Mouse (Mus musculus) urinary bladder, postnatal 36 days (tissue): ENCODE results near the gene Olfr1191-ps1.
"Not testable (repeated sequence)": the region's sequence is repeated elsewhere in the genome, so short reads cannot be mapped to it uniquely, and the experiment has no call there.

Source experiments
- DNase-seq, 2 experiments: peaks; one replicate each; pipeline ENCODE4 v3.0.0; 2022; ENCODE audit warnings: low spot score in 2 of 2, mixed read lengths in 1 of 2

The Olfr1191-ps1 gene

GRCm38 (mm10) chr2:88640242-88640641 lies at the start of gene Olfr1191-ps1:
Olfr1191-ps1 (plus strand) TSS chr2:88640542.
- DNase-seq, result not testable (repeated sequence)

GRCm38 (mm10) chr2:88648209-88648608 lies 7.9 kb downstream of the Olfr1191-ps1 start, which contains the start of gene Olfr1192-ps1:
Olfr1192-ps1 (plus strand) TSS chr2:88648509.
- no peak for DNase-seq

GRCm38 (mm10) chr2:88675328-88675727 lies 35.0 kb downstream of the Olfr1191-ps1 start, which contains the start of gene Olfr1193:
Olfr1193 (plus strand) TSS chr2:88675628.
- DNase-seq, result not testable (repeated sequence)

- DNase-seq, result no peak
Measured at GRCm38 (mm10) chr2:88689087-88689486, 48.7 kb downstream of the Olfr1191-ps1 start, which contains the start of gene Olfr1195. Olfr1195 (minus strand) TSS chr2:88689187.
